Mouse (Mus musculus) kidney, embryonic 16.5 days (tissue): ENCODE data around the gene Cxcl13. TPM values are rescaled to one million over a fixed set of nuclear protein-coding genes. Genes with fewer than 3 reads are reported as not detected.

ENCODE experiments used
- ATAC-seq: fragments of 200-750 bp; cut with Nextera tagmentation; 2 replicates; pipeline ENCODE4 v1.8.0; 2017; ENCODE audit warnings: moderate TSS enrichment; ENCODE audit not compliant: low FRiP score, low TSS enrichment
- H3K27ac ChIP-seq: fragments of 300-500 bp; sonication (generic); 2 replicates; pipeline ENCODE4 v1.5.1; 2014; ENCODE audit warnings: low read length
- H3K27me3 ChIP-seq: fragments of 300-500 bp; sonication (generic); 2 replicates; pipeline ENCODE4 v1.6.1; 2014; ENCODE audit warnings: low read length, control low read depth, mixed read lengths; ENCODE audit not compliant: insufficient read depth
- H3K36me3 ChIP-seq: fragments of 300-500 bp; sonication (generic); 2 replicates; pipeline ENCODE4 v1.6.1; 2014; ENCODE audit warnings: low read length, control low read depth, mixed read lengths; ENCODE audit not compliant: insufficient read depth
- H3K4me1 ChIP-seq: fragments of 300-500 bp; sonication (generic); 2 replicates; pipeline ENCODE4 v1.6.1; 2014; ENCODE audit warnings: low read length, control low read depth, mixed read lengths; ENCODE audit not compliant: insufficient read depth
- H3K4me2 ChIP-seq: fragments of 300-500 bp; sonication (generic); replicated peaks from 2 replicates; pipeline ENCODE4 v1.6.1; 2014; ENCODE audit warnings: low read depth, low read length
- H3K4me3 ChIP-seq: fragments of 300-500 bp; sonication (generic); 2 replicates; pipeline ENCODE4 v1.5.1; 2014; ENCODE audit warnings: mild to moderate bottlenecking, low read length
- H3K9ac ChIP-seq: fragments of 300-500 bp; sonication (generic); replicated peaks from 2 replicates; pipeline ENCODE4 v1.6.1; 2014; ENCODE audit warnings: low read length
- H3K9me3 ChIP-seq: fragments of 300-500 bp; sonication (generic); 2 replicates; pipeline ENCODE4 v1.6.1; 2016; ENCODE audit warnings: low read length, control low read depth
- WGBS: fragments of 180-500 bp; shearing (Covaris S2); extraction: QIAGEN DNeasy Blood & Tissue Kit; methylation state at CpG from one replicate; pipeline ENCODE4 v1.1.7; 2014; 5-methylcytosine and 5-hydroxymethylcytosine counted together
- polyA plus RNA-seq: library from polyadenylated mRNA; unstranded; fragments of >200 nt; fragmentation: Nextera tagmentation; extraction: Ambion mirVana; gene quantifications from 2 replicates; pipeline ENCODE4 v1.2.1, GENCODE M21; 2015

Cxcl13 gene
- polyA plus RNA-seq, 1 experiment from 2014 or later: 6.5 TPM

DNA sequence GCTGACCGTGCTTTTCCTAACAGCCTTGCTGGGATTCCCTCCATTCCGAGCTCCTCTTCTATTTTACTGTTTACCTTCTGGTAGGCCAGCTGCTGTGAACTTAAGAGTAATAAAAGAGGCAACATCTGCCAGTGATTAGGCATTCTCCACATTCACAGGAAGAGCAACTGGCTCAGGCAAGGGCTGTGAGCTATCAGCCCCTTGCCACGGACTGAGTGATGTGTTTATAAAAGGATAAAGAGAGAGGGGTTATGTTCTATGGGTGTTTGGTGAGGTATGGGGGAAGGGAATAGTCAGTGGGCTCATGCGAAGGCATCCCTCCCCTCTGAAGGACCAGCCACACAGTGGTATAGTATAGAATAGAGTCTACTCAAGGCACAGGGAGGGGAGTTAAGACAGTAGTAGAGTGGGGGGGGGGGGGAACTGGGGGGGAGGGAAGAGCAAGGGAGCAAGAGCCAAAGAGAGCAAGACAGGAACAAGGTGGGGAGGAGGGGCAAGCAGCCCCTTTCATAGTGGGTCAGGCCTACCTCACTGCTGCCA, 16.0 kb upstream of the Cxcl13 start:
- peak; percentile 42 for ATAC-seq
- H3K4me1 ChIP-seq: 0 out of 2 replicates have a peak, but pooled peaks cover 2% of the 10 kb centered on the region
- no peaks in the 10 kb centered on the region for H3K27me3 ChIP-seq
- no peak overlapping the region for H3K27ac ChIP-seq
- no peak overlapping the region for H3K4me2 ChIP-seq
- no peaks in the 10 kb centered on the region for H3K36me3 ChIP-seq
- no peaks in the 10 kb centered on the region for H3K9me3 ChIP-seq
- WGBS: 32% methylated on average over 4 of the region's 4 CpGs
- no peak overlapping the region for H3K4me3 ChIP-seq
- H3K9ac ChIP-seq: no peak overlapping the region

DNA sequence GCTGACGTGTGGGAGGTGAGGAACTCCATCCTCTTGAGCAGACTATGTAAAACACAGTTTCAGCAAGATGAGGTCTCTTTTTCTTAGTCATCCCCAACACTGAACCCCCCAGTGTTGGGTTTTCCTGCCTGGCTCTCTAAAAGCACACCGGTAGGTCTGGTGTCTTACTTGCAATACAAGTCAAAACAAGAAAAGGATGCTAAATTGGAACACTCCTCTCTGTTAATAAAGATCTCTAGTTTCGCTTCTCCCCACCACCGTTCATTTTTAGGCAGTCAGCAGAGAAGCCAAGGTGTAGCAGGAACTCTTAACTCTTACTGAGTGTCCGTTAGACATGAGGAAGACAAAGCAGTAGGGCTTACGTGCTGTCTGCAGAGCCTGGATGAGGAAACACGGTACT, 15.2 kb upstream of the Cxcl13 start:
- 81% methylated on average over 7 of the region's 7 CpGs for WGBS
- Histone ChIP-seq H3K4me3 (no peak overlapping the region), H3K4me1 (0 out of 2 replicates have a peak, but pooled peaks cover 2% of the 10 kb centered on the region), H3K9me3 (no peaks in the 10 kb centered on the region), H3K9ac (no peak overlapping the region), H3K36me3 (no peaks in the 10 kb centered on the region), H3K27ac (no peak overlapping the region), H3K27me3 (no peaks in the 10 kb centered on the region), H3K4me2 (no peak overlapping the region)
- ATAC-seq: no peak

DNA sequence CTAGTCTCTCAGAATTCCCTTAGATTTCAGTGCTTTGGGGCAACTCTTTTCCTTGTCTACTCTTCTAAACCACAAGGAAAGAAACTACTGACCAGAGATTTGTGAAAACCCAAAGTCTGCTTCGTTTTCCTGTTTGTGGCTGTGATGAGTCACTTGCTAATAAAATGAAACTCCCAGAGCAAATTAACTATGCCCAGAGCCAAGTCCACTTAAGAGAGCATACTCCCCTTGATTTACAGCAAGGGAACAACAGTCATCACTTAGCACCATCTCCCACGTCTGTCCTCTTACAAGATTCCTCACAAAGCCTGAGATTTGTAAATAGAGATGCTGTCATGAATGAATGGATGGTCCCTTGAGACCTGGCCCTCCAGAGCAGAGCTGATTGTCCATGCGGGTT, 11.6 kb upstream of the Cxcl13 start:
- Histone ChIP-seq H3K36me3 (no peaks in the 10 kb centered on the region), H3K4me3 (no peak overlapping the region), H3K4me1 (0 out of 2 replicates have a peak, but pooled peaks cover 5% of the 10 kb centered on the region), H3K27me3 (no peaks in the 10 kb centered on the region), H3K27ac (no peak overlapping the region), H3K9ac (no peak overlapping the region), H3K4me2 (no peak overlapping the region), H3K9me3 (no peaks in the 10 kb centered on the region)
- ATAC-seq: no peak
- WGBS: 16% methylated on average over 3 of the region's 3 CpGs

DNA sequence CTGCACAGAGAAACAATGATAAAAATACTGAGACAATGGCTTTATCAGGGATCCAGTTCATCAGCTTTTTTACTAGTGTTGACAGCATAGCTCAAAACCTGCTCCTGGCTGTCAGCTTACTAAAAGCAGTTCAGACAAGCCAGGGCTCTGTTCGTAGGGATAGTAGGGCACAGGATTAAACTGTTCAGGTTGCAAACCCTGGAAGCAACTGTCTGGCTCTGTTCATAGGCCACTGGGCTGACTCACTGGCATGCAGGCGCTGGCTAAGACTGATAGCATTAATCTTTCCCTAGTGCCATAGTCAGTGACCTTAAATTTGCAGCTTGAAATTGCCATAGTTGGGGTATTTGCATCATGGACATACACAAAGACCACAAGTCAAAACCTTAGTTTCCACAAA, 10.4 kb upstream of the Cxcl13 start:
- 89% methylated on average over 2 of the region's 2 CpGs for WGBS
- ATAC-seq: no peak
- Histone ChIP-seq H3K4me2 (no peak overlapping the region), H3K4me1 (0 out of 2 replicates have a peak, but pooled peaks cover 6% of the 10 kb centered on the region), H3K27me3 (no peaks in the 10 kb centered on the region), H3K9me3 (no peaks in the 10 kb centered on the region), H3K4me3 (no peak overlapping the region), H3K36me3 (no peaks in the 10 kb centered on the region), H3K9ac (no peak overlapping the region), H3K27ac (no peak overlapping the region)

DNA sequence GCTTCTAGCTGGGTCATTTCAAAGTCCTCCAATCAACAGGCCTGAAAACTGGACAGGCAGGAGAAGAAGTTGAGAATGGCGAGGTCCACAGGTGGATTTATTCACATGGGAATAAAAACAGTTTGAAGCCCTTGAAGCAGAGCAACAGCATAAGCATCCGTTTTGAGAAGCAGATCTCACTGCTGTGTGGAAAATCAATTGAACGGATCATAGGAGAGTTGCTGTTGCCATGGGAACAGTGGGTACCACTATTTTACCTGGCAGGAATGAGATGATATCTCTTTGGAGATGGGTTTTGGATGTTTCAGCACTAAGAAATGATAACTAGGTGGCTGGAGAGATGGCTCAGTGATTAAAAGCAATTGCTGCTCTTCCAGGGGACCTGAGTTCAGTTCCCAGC, 8.1 kb upstream of the Cxcl13 start:
- H3K9me3 ChIP-seq: no peaks in the 10 kb centered on the region
- H3K4me2 ChIP-seq: no peak overlapping the region
- no peaks in the 10 kb centered on the region for H3K36me3 ChIP-seq
- 78% methylated on average over 3 of the region's 3 CpGs for WGBS
- no peaks in the 10 kb centered on the region for H3K27me3 ChIP-seq
- no peak overlapping the region for H3K4me3 ChIP-seq
- ATAC-seq: no peak
- H3K27ac ChIP-seq: no peak overlapping the region
- H3K9ac ChIP-seq: no peak overlapping the region
- H3K4me1 ChIP-seq: 0 out of 2 replicates have a peak, but pooled peaks cover 4% of the 10 kb centered on the region

DNA sequence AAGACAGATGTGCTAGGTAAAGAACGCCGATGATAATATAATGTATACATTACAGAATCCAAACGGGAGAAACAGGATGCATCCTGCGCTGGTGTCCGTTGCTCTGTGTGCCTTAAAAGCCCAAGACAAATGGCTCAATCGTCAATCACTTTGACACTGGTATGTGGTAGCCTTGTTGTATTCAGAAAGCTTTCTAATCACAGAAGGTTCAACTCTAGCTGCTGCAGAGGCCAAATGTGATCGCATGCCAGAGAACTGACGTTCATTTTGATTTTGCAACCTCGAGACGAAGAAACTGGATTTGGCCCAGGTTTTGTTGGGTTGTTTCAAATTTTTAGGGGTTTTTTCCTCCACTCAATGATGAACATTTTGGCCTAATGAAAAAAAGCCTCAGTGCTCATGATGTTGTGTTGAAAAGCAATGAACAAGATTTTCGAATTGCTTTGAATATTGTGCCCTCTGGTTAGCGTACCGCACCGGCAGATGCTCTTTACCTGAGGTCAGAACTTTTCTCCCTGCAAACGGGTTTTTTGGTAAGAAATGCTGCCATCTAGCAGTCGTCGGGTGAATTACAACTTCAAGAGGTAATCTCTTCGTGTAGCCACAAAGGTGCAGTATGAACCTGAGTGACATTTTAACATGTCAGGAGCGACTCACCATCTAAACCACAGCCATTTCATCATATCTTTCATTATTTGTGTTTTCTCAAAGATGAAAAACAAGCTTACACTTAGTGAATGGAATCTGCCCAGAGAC, 6.6 kb upstream of the Cxcl13 start:
- Histone ChIP-seq H3K36me3 (no peaks in the 10 kb centered on the region), H3K4me1 (0 out of 2 replicates have a peak, but pooled peaks cover 4% of the 10 kb centered on the region), H3K4me3 (no peak overlapping the region), H3K27me3 (no peaks in the 10 kb centered on the region), H3K9me3 (no peaks in the 10 kb centered on the region), H3K27ac (no peak overlapping the region), H3K4me2 (no peak overlapping the region), H3K9ac (no peak overlapping the region)
- 21% methylated on average over 19 of the region's 19 CpGs for WGBS
- no peak for ATAC-seq

DNA sequence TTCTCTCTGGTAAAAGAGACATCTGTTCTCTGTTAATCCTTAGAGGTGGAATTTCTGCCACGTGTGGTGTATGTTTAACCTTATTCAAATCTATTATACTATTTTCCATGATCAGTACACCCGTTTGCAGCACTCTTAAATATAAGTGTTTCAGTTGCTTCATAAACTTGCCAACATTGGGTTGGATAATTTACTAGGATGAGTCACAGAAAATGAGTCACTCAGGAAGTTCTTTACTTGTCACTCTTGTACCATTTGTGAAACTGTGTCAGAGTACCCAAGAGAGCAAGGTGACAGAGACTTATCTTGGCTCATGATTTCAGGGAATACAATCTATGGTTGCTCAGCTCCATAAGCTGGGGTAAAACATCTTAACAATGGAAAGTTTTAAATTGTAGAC, 8.2 kb downstream of the Cxcl13 start:
- no peaks in the 10 kb centered on the region for H3K4me1 ChIP-seq
- no peak overlapping the region for H3K4me3 ChIP-seq
- WGBS: 47% methylated on average over 2 of the region's 2 CpGs
- H3K9ac ChIP-seq: no peak overlapping the region
- no peak overlapping the region for H3K27ac ChIP-seq
- ATAC-seq: no peak
- H3K36me3 ChIP-seq: no peaks in the 10 kb centered on the region
- no peaks in the 10 kb centered on the region for H3K27me3 ChIP-seq
- no peaks in the 10 kb centered on the region for H3K9me3 ChIP-seq
- H3K4me2 ChIP-seq: no peak overlapping the region

DNA sequence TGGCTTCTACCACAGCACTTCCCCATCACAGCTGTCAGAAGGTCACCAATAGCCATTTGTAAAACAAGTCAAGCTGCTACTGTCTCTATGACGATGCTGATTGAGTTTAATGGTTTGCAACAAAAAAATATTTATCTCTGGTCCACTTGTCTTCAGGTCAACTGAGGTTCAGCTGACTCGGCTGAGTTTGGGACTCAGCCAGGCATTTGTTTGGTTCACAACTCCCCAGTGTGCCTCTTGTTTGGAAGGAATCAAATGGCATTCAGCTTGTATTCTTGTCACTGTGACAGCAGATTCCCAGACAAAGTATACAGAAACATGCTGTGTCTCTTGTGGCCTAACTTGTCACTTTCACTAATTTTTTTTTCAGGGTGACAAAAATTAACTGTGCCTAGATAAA, 9.9 kb downstream of the Cxcl13 start:
- Histone ChIP-seq H3K27ac (no peak overlapping the region), H3K9ac (no peak overlapping the region), H3K27me3 (no peaks in the 10 kb centered on the region), H3K36me3 (no peaks in the 10 kb centered on the region), H3K9me3 (no peaks in the 10 kb centered on the region), H3K4me3 (no peak overlapping the region), H3K4me2 (no peak overlapping the region), H3K4me1 (no peaks in the 10 kb centered on the region)
- ATAC-seq: no peak
- 26% methylated on average over 2 of the region's 2 CpGs for WGBS

DNA sequence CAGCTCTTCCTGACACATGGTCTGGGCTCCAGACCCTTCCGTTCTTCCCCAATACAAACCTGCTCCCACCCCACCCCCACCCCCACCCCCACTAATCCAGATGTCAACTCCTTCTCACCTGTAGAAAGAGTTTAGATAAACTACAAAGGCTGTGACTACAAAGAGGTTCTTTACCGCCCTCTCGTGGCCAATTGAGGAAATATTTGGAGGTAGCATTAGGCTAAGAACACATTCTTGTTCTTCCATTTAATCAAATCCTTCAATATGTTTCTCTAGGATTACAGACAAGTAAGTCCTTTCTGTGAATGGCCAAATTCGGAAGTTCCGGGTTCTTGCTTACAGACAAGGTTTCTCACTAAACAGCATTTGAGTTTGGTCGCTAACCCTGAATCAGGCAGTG, 14.1 kb downstream of the Cxcl13 start:
- Histone ChIP-seq H3K36me3 (no peaks in the 10 kb centered on the region), H3K27ac (no peak overlapping the region), H3K4me3 (no peak overlapping the region), H3K4me2 (no peak overlapping the region), H3K27me3 (no peaks in the 10 kb centered on the region), H3K9me3 (no peaks in the 10 kb centered on the region), H3K4me1 (no peaks in the 10 kb centered on the region), H3K9ac (no peak overlapping the region)
- peak; percentile 39; the same call in 1 of the 2 replicates for ATAC-seq
- 34% methylated on average over 6 of the region's 6 CpGs for WGBS

DNA sequence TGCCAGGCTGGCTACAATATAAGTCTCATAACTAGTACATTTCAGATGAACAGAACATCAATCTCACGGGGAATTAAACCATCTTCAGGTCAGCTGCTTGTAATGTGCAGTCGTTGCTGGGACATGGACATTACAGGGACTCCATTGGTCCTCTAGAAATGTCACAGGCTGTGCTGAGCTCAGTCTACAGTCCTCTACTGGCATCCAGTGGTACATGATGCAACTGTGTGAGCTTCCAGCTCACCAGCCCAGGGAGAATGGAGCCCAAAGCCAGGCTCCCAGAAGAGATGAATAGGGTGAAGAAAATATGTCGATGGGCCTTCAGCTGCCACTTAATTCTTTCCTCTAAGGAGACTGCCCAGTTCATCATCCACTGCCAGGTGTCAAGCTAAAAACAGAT, 15.5 kb downstream of the Cxcl13 start:
- WGBS: 73% methylated on average over 3 of the region's 3 CpGs
- no peak overlapping the region for H3K4me2 ChIP-seq
- no peaks in the 10 kb centered on the region for H3K27me3 ChIP-seq
- H3K4me1 ChIP-seq: no peaks in the 10 kb centered on the region
- no peaks in the 10 kb centered on the region for H3K9me3 ChIP-seq
- no peak for ATAC-seq
- no peak overlapping the region for H3K4me3 ChIP-seq
- H3K36me3 ChIP-seq: no peaks in the 10 kb centered on the region
- no peak overlapping the region for H3K9ac ChIP-seq
- no peak overlapping the region for H3K27ac ChIP-seq
